Mouse (Mus musculus) MEL (cell line): ENCODE measurements at regions not wholly inside any gene's neighbourhood (a gene's known extent, or its start where the extent isn't known, plus 50 kb on each side); places are given as distances from the start of the nearest gene placed in this dataset.

ENCODE experiments used
- CHD2 ChIP-seq: IDR thresholded peaks from 2 replicates; pipeline ENCODE4 v1.6.1; 2011; ENCODE audit warnings: low read length, improper control_type of control experiment
- CTCF ChIP-seq, 3 experiments: IDR thresholded peaks in 2 of 3; conservative IDR thresholded peaks in 1 of 3; 2 replicates each; pipeline ENCODE4 v1.5.1; 2011 to 2012; ENCODE audit warnings: low read length in 3 of 3, low read depth in 2 of 3, mild to moderate bottlenecking in 2 of 3, improper control_type of control experiment in 1 of 3, inconsistent platforms in 1 of 3, mixed read lengths in 1 of 3, moderate library complexity in 1 of 3; ENCODE audit not compliant: control insufficient read depth in 1 of 3, insufficient read depth in 1 of 3, poor library complexity in 1 of 3, severe bottlenecking in 1 of 3
- JUND ChIP-seq: IDR thresholded peaks from 2 replicates; pipeline ENCODE4 v1.6.1; 2011; ENCODE audit warnings: low read depth, mild to moderate bottlenecking, improper control_type of control experiment, low read length
- MAX ChIP-seq: IDR thresholded peaks from 2 replicates; pipeline ENCODE4 v1.6.1; 2011; ENCODE audit warnings: low read length, improper control_type of control experiment
- NELFE ChIP-seq: IDR thresholded peaks from 2 replicates; pipeline ENCODE4 v1.6.1; 2011; ENCODE audit warnings: low read depth, low read length, improper control_type of control experiment

- TF ChIP-seq CHD2, result no peak
- no peak for TF ChIP-seq JUND
- no peak for TF ChIP-seq NELFE
- no peak for TF ChIP-seq CTCF (IDR thresholded peaks at IDR 0.05 in 2 of 3, conservative IDR thresholded peaks at IDR 0.05 in 1 of 3; ENCODE audit: control insufficient read depth in 1 of 3, insufficient read depth in 1 of 3, low read depth in 2 of 3, low read length in 3 of 3, poor library complexity in 1 of 3, severe bottlenecking in 1 of 3)
- TF ChIP-seq MAX, result no peak
Measured at GRCm38 (mm10) chr15:43382405-43382804, 3248.2 kb downstream of the 9330182O14Rik start.
